Mouse (Mus musculus): ENCODE measurements at regions not wholly inside any gene's neighbourhood (a gene's known extent, or its start where the extent isn't known, plus 50 kb on each side); places are given as distances from the start of the nearest gene placed in this dataset.
"Not testable (repeated sequence)": the region's sequence is repeated elsewhere in the genome, so short reads cannot be mapped to it uniquely, and the experiment has no call there.

- Histone ChIP-seq H3K4me3 (ENCODE audit: low read depth, low read length) (no peak overlapping the region), H3K36me3 (ENCODE audit: insufficient read depth, low read length) (no peaks in the 10 kb centered on the region), H3K9me3 (ENCODE audit: low read length) (no peaks in the 10 kb centered on the region), H3K9ac (replicated peaks; ENCODE audit: low read depth) (no peak overlapping the region), H3K4me1 (ENCODE audit: insufficient read depth, low read depth, low read length) (no peaks in the 10 kb centered on the region), H3K27me3 (replicated peaks; ENCODE audit: insufficient read depth, low read length) (no peaks in the 10 kb centered on the region), H3K27ac (ENCODE audit: low read length) (no peak overlapping the region), H3K4me2 (replicated peaks; ENCODE audit: low read depth, low read length) (no peak overlapping the region)
- DNase-seq (ENCODE audit: low spot score) = peak; percentile 17
- 64% methylated on average over 1 of the region's 1 CpGs for WGBS
- no peak for ATAC-seq
- TF ChIP-seq EP300 (IDR thresholded peaks at IDR 0.05) (no peak), CTCF (IDR thresholded peaks at IDR 0.05) (no peak)
These were observed 82.9 kb upstream of the Rfc3 start for GRCm38 (mm10) chr5:151733991-151734390.

- H3K27me3 ChIP-seq (replicated peaks; ENCODE audit: insufficient read depth, low read length) = no peaks in the 10 kb centered on the region
- H3K27ac ChIP-seq (ENCODE audit: low read length) = no peak overlapping the region
- H3K9ac ChIP-seq (replicated peaks; ENCODE audit: low read depth) = no peak overlapping the region
- no peaks in the 10 kb centered on the region for H3K9me3 ChIP-seq (ENCODE audit: low read length)
- H3K36me3 ChIP-seq (ENCODE audit: insufficient read depth, low read length) = no peaks in the 10 kb centered on the region
- no peak overlapping the region for H3K4me3 ChIP-seq (ENCODE audit: low read depth, low read length)
- no peak for TF ChIP-seq CTCF (IDR thresholded peaks at IDR 0.05)
- no peak for TF ChIP-seq EP300 (IDR thresholded peaks at IDR 0.05)
- no peaks in the 10 kb centered on the region for H3K4me1 ChIP-seq (ENCODE audit: insufficient read depth, low read depth, low read length)
- DNase-seq (ENCODE audit: low spot score) (no peak), ATAC-seq (no peak)
- H3K4me2 ChIP-seq (replicated peaks; ENCODE audit: low read depth, low read length) = no peak overlapping the region
- 70% methylated on average over 2 of the region's 2 CpGs for WGBS
These were observed 74.6 kb upstream of the Rfc3 start for GRCm38 (mm10) chr5:151725619-151726018.

GRCm38 (mm10) chr5:151724403-151724802 is 73.4 kb upstream of the Rfc3 start:
- not testable (repeated sequence) for H3K27me3 ChIP-seq (replicated peaks; ENCODE audit: insufficient read depth, low read length); H3K27ac ChIP-seq (ENCODE audit: low read length); ATAC-seq; DNase-seq (ENCODE audit: low spot score); H3K9me3 ChIP-seq (ENCODE audit: low read length); H3K4me3 ChIP-seq (ENCODE audit: low read depth, low read length); H3K4me1 ChIP-seq (ENCODE audit: insufficient read depth, low read depth, low read length); H3K4me2 ChIP-seq (replicated peaks; ENCODE audit: low read depth, low read length); H3K36me3 ChIP-seq (ENCODE audit: insufficient read depth, low read length); H3K9ac ChIP-seq (replicated peaks; ENCODE audit: low read depth)
- 67% methylated on average over 5 of the region's 5 CpGs for WGBS

- no peak overlapping the region for H3K9ac ChIP-seq (replicated peaks; ENCODE audit: low read depth)
- H3K4me2 ChIP-seq (replicated peaks; ENCODE audit: low read depth, low read length) = no peak overlapping the region
- DNase-seq (ENCODE audit: low spot score) (no peak), ATAC-seq (no peak)
- TF ChIP-seq EP300 (IDR thresholded peaks at IDR 0.05) = no peak
- peak; percentile 31 for TF ChIP-seq CTCF (IDR thresholded peaks at IDR 0.05)
- no peaks in the 10 kb centered on the region for H3K36me3 ChIP-seq (ENCODE audit: insufficient read depth, low read length)
- H3K27ac ChIP-seq (ENCODE audit: low read length) = no peak overlapping the region
- H3K4me3 ChIP-seq (ENCODE audit: low read depth, low read length) = no peak overlapping the region
- no peaks in the 10 kb centered on the region for H3K4me1 ChIP-seq (ENCODE audit: insufficient read depth, low read depth, low read length)
- H3K9me3 ChIP-seq (ENCODE audit: low read length) = no peaks in the 10 kb centered on the region
- no peaks in the 10 kb centered on the region for H3K27me3 ChIP-seq (replicated peaks; ENCODE audit: insufficient read depth, low read length)
These were observed 71.4 kb upstream of the Rfc3 start for GRCm38 (mm10) chr5:151722458-151722857.

GRCm38 (mm10) chr5:151719757-151720156 is 68.7 kb upstream of the Rfc3 start:
- not testable (repeated sequence) for H3K27ac ChIP-seq (ENCODE audit: low read length); H3K4me1 ChIP-seq (ENCODE audit: insufficient read depth, low read depth, low read length); H3K4me3 ChIP-seq (ENCODE audit: low read depth, low read length); H3K9ac ChIP-seq (replicated peaks; ENCODE audit: low read depth); H3K9me3 ChIP-seq (ENCODE audit: low read length); H3K36me3 ChIP-seq (ENCODE audit: insufficient read depth, low read length); DNase-seq (ENCODE audit: low spot score); ATAC-seq; H3K4me2 ChIP-seq (replicated peaks; ENCODE audit: low read depth, low read length); H3K27me3 ChIP-seq (replicated peaks; ENCODE audit: insufficient read depth, low read length)
- 72% methylated on average over 10 of the region's 10 CpGs for WGBS

- 31% methylated on average over 1 of the region's 1 CpGs for WGBS
- Histone ChIP-seq H3K27ac (ENCODE audit: low read length) (no peak overlapping the region), H3K4me3 (ENCODE audit: low read depth, low read length) (no peak overlapping the region), H3K36me3 (ENCODE audit: insufficient read depth, low read length) (no peaks in the 10 kb centered on the region), H3K27me3 (replicated peaks; ENCODE audit: insufficient read depth, low read length) (no peaks in the 10 kb centered on the region), H3K9ac (replicated peaks; ENCODE audit: low read depth) (no peak overlapping the region), H3K9me3 (ENCODE audit: low read length) (no peaks in the 10 kb centered on the region), H3K4me1 (ENCODE audit: insufficient read depth, low read depth, low read length) (no peaks in the 10 kb centered on the region), H3K4me2 (replicated peaks; ENCODE audit: low read depth, low read length) (no peak overlapping the region)
- no peak for ATAC-seq
- DNase-seq (ENCODE audit: low spot score) = no peak
- TF ChIP-seq CTCF (IDR thresholded peaks at IDR 0.05) (peak; percentile 31; the same call in 1 of the 2 replicates), EP300 (IDR thresholded peaks at IDR 0.05) (no peak)
These were observed 66.9 kb upstream of the Rfc3 start for GRCm38 (mm10) chr5:151717923-151718322.

GRCm38 (mm10) chr5:151705226-151705625 is 54.2 kb upstream of the Rfc3 start:
- no peak overlapping the region for H3K4me2 ChIP-seq (replicated peaks; ENCODE audit: low read depth, low read length)
- DNase-seq (ENCODE audit: low spot score) (no peak), ATAC-seq (no peak)
- no peak overlapping the region for H3K27ac ChIP-seq (ENCODE audit: low read length)
- no peaks in the 10 kb centered on the region for H3K36me3 ChIP-seq (ENCODE audit: insufficient read depth, low read length)
- no peaks in the 10 kb centered on the region for H3K27me3 ChIP-seq (replicated peaks; ENCODE audit: insufficient read depth, low read length)
- H3K9ac ChIP-seq (replicated peaks; ENCODE audit: low read depth) = no peak overlapping the region
- no peaks in the 10 kb centered on the region for H3K4me1 ChIP-seq (ENCODE audit: insufficient read depth, low read depth, low read length)
- no peak overlapping the region for H3K4me3 ChIP-seq (ENCODE audit: low read depth, low read length)
- TF ChIP-seq EP300 (IDR thresholded peaks at IDR 0.05) (no peak), CTCF (IDR thresholded peaks at IDR 0.05) (no peak)
- no peaks in the 10 kb centered on the region for H3K9me3 ChIP-seq (ENCODE audit: low read length)
